Mouse (Mus musculus) G1E-ER4 (cell line): ENCODE data around the gene Tub. TPM values are rescaled to one million over a fixed set of nuclear protein-coding genes. Genes with fewer than 3 reads are reported as not detected.

Source experiments
- GATA1 ChIP-seq: IDR thresholded peaks from one replicate; pipeline ENCODE4 v1.8.0; 2012; ENCODE audit warnings: low read length, inconsistent platforms
- polyA plus RNA-seq: library from polyadenylated mRNA; stranded (reverse); fragments of >175 nt; gene quantifications from 2 replicates; pipeline ENCODE4 v1.2.3, GENCODE M21; 2012

Tub gene
- polyA plus RNA-seq, 1 experiment = not detected

DNA sequence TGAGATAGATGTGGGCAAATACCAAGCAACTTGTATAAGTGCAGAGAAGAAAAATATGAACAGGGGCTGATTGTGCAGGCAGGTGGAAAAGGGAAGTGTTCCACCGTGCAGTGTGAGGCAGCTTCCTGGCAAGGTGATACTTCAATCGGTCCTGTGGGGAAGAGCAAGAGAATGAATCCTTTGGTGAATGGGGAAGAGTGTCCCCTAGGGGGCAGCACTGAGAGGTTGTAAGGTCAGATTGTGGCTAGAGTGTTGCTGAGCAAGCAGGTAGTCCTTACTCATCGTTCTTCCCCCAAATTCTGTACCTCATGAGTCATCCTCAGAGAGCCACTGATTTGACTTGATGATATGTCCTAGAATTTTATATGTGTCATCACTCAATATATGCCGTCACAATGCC, 4.0 kb downstream of the Tub start:
- TF ChIP-seq GATA1 = no peak

DNA sequence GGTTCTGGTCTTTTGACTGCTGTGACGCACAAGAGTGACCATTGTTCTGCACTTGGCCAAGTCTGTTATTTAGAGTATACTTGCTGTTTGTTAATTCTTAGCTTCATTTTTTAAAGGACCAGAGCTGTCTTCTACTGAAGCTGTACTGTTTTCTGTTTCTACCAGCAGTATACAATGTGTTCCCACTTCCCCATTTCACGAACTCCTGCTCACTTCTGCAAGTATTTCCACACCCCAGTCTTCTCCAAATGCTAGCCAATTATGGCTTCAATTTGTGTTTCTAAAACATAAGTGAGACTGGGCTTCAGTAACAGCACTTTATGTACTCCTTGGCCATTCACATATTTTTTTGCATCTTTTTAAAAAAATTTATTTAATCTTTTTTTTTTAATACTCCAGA, 7.6 kb downstream of the Tub start:
- TF ChIP-seq GATA1 = no peak

DNA sequence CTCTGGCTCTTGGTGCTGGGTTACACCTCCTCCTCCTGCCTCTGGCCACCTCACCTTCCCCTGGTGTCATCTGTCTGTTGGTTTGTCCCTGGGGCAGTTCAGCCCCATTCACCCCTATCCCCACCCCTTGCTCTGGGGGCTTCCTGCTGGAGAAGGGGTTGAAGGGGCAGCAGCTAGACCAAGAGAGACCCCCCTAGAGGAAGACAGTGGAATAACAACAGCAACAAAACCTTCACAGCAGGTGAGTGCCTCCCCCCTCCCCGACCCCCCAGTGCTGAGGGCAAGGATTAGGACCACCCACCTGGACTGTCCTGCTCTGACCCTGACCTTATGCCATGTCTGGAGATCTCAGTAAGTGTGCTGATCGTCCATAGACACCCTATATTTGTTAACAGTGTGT, 15.8 kb downstream of the Tub start:
- no peak for TF ChIP-seq GATA1

DNA sequence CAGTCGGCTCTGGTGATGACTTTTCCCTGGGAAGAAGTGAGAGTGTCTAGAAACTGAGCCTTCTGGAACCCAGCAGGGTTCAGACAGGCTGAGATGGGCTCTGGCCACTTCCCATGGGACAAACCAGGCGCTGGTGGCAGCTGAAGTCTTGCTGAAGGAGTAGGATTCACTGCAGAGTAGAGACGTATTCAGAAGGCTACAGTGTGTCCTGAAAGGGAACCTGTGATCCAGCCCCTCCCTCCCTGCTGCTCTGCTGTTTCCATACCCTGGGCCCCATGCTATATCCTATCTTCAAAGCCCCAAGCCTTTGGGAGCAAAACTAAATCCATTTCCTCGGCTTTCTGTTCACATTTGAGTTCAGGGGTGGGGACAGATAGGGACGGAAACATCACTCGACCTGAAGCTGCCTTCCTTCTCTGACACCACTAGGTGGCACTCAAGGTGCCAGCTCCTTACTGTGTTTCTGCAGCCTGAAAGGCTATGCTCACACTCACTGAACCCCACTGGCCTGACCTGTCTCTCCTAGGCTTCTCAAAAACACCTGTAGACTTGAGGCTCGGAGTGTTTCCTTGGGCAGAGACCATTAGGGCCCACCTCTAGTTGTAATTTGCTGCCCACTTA, 16.7 kb downstream of the Tub start:
- TF ChIP-seq GATA1 = no peak

DNA sequence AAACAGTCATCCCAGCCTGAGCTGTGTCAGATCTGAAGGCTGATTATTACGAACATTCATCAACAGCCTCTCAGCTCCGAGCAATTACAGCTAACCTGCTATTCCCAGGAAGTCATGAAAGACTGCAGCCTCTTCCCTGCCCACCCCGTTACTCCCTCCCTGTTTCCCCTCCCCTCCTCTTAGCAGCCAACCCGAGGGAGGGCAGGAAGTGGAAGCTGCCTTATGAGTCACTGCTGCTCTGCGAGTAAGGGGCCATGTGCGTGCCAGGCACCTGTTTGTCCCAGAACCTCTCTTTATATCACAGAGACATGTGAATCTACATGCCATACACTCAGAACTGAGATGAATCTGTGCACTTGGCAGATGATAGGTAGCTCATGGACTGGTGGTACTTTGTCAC, 18.1 kb downstream of the Tub start:
- no peak for TF ChIP-seq GATA1

DNA sequence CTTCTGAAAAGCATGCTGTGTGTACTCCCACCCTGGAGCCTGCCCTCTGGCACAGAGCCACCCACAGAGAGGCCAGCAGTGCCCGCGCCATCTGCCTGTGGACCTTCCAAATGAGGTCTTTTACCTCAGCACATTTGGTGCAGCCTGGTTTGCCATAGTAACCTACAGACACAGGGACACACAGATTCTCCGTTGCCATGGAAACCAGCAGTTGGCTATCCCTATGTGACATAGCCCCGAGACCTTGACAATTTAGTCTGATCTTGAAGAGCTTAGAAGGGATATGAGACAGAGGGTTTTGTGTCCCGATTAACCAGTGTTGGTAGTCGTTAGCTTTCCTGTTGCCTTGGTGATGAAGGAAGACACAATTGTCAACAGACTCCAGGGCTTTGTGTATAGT, 22.1 kb downstream of the Tub start:
- TF ChIP-seq GATA1 = no peak

DNA sequence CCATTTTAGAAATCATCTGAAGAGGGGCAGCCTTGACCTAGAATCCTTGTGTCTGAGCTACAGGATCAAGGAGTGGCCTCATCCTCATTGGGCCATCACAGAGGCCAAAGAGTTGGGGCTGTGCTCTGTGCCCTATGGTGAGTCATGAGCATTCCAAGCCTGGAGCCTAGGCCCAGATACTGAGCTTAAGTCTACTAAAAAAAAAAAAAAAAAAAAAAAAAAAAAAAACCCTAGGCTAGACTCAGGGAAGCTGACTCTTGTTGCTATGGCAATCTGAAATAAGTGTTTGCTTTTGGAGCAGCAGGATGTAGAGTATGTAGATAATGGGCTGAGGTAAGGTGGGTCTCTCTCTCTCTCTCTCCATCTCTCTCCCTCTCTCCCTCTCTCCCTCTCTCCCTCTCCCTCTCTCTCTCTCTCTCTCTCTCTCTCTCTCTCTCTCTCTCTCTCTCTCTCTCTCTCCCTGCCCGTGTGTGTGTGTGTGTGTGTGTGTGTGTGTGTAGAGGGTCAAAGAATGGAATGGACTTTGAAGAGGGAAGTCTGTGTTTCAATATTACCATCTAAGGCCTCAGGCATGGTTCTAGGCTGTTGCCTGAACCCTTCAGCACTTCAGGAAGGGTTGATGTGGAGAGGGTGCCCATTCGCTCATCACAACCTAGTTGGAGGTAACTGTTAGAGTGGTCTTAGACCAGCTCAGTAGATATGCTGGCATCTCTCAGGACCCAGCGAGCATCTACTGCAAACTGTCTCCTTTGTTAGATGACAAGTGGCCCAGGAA, 36.0 kb downstream of the Tub start:
- TF ChIP-seq GATA1 = no peak

DNA sequence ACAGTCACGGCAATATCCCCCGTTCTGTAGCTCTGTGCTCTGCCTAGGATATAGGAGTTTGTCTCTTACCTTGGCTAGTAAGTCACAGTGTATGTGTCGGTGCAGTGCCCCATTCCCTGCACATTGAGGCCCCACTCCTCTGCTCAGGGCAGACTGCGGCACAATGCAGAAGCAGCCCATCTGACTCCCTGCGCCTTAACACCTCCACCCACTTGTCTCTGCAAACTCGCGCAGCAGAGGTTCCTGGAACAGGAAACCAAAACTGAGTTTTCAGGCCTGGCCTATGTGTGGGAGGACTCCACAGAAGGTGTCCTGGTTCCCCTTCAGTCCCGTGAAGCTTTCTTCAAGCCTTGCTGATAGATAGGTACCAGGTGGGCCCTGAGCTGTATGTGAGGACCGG, 41.1 kb downstream of the Tub start:
- no peak for TF ChIP-seq GATA1

DNA sequence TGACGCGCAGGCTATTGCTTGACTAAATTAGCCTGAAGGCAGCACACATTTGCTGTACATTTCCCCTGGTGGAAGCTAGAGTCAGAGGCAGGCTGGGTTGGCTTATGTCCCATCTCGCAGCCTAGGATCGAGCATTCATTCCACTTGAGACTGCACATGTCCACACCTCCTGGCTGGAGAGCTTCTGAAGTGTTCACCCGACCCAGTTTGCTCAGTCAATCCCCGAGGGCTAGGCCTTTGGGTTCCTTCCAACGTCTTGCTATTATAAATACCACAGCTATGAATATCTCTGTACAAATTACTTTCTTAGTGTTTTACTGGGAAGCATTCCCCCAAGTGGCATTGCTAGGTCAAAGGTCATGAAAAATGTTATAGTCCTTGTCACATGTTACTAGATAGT, 43.1 kb downstream of the Tub start:
- TF ChIP-seq GATA1 = no peak

DNA sequence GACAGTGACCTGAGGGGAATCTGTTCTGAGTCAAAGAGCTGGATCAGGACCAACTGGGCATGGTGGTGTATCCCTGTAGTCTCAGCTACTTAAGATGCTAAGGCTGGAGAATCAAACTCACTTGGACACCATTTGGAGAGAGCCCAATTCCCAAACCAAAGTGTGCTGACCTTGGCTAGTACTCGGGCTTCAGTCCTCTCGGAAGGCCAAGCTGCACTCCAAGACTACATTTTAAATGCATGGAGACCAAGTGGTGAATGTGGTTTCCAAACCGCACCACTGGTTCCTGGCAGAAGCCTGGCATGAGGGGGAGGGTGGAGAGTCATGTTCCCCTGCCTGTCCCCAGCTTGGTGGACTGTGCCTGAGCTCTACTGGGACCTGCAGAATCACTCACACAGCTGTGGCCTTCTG, 43.7 kb downstream of the Tub start:
- TF ChIP-seq GATA1 = no peak

DNA sequence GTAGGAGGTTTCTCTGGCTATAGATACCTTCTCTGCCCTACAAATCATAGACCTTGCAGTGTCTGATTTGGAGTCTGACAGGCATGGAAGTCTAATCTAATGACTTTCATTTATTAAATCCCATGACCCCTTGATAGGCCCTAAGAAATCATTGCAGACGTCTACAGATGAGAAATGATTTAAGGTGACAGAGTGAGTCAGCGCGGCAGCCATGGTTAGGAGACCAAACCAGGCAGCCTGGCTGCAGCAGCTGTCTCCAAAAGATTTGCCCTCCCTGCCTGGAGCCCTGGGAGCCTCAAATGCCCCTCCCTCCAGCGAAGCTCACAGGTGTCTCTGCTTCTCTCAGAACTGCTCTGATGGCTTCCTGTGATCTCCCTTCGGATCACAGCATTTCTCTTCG, 46.0 kb downstream of the Tub start:
- TF ChIP-seq GATA1 = no peak

DNA sequence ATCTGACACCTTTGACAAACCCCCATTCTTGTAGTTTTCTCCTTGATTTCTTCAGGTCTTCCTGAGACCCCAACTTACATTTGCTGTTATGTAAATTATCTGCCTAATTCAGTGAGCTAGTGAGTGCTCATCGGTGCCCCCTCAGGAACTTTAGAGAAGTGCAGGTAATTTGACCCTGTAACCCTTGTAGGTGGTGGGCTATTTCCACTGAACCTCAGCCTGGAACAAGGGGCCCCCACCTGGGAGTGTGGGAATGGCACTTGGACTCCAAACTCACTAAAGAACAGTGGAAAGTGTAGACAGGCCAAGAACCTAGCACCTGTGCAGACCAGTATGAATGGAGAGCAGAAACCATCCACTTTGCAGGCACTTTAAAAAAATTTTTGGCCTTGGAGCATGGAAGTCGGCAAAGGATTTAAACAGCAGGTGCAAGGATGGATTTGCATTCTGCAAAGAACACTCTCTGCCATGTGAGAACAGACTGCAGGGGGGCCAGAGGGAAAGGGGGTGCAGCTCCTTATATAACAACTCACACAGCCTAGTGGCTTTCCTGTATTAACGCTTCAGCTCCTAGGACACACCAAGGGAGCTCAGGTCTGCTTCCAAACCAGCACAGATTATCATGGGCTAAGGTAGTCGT, 50.3 kb downstream of the Tub start:
- TF ChIP-seq GATA1 = no peak

DNA sequence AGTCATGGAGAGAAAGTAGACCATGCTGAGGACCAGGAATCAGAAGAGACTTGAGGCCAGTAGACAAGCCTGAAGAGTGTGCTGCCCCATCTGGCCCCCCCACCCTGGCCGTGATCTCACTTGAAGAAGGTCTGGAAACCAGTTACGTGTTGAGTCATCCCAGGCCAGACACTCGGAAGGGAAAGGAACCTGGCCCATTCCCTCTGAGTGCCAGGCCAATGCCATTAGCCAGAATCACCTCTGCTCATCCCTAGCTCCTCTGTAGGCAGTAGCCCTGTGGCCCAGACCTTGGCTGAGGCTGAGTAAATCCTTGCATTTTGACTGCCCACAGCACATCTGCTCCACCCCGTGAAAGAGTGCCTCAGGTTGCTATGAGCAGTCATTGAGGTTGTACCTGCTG, 51.8 kb downstream of the Tub start:
- no peak for TF ChIP-seq GATA1

DNA sequence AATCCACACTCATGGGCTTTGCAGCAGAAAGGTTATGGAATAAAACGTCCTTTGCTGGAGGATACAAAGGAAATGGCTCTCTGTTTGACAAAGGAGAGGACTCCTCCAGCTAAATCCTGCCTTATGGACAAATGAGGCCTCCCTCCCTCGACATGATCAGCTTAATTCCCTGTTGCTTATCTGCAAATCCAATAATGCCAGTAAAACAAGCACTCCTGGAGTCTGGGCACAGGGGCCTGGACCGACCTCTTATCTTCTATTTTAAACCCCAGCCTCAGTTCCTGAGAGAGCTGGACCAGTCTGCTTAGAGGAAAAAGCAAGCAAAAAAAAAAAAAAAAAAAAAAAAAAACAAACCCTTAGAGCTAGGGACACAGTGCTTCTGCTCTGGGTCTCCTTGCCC, 53.5 kb downstream of the Tub start:
- no peak for TF ChIP-seq GATA1

DNA sequence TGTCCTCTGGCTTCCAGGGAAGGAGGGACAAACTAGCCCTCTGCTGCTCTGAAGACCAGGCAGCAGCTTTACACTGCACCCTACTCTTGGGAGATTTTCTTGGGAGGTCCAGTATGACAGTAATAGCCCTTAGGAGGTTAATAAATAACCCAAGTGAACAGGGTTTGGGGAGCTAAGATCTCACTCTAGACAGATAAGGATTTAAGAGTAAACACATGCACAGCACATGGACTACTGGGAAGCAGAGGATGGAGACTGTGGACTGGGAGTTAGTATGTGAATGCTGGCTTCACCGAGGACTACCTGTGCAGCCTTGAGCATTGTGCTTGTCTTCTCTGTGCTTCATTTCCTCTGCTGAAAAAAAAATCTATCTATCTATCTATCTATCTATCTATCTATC, 59.1 kb downstream of the Tub start:
- no peak for TF ChIP-seq GATA1

DNA sequence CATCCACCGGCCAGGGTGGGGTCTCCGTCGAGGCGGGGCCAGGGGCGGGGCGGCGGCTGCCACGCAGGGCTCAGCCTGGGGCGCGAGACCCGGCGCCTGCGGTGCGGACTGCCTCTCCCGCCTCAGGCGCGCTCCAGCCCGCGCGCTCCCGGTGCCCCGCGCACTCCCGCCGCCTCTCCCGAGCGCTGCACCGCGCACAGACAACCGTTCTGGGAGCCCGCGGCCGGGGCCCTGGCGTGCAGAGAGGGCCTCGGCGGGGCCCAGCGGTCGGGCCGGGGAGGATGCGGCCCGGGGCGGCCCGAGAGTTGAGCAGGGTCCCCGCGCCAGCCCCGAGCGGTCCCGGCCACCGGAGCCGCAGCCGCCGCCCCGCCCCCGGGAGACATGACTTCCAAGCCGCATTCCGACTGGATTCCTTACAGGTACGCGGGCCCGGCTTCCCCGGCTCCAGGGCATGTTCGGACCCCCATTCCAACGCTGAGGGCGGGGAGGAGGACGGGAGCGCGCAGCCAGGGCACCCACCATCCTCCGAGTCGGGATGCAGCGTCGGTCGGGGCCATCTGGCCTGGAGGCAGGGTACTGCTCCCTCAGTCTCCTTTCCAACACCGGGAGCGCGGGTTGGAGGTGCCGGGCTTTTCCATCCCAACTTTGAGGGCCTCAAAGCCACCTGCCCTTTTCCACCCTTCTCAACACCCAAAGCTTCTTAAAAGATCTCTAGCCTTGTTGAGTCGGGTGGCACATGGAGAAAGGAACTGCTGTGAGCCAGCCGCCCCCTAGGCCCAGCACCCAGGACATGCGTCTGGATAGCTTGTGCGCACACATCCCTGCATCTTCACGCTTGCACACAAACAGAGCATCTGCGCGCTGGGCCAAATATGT, 60.8 kb downstream of the Tub start:
- no peak for TF ChIP-seq GATA1
